Mouse (Mus musculus) heart, adult 2 months (tissue): Measurements from ENCODE around the gene Slc8a3. TPM values are rescaled to one million over a fixed set of nuclear protein-coding genes. Genes with fewer than 3 reads are reported as not detected.

Experiments
- DNase-seq, 2 experiments: peaks; one replicate each; pipeline ENCODE4 v3.0.0; 2021
- H3K27ac ChIP-seq: fragments of 200-600 bp; 2 replicates; pipeline ENCODE4 v1.8.1; 2022
- H3K27me3 ChIP-seq: fragments of 200-500 bp; 2 replicates; pipeline ENCODE4 v1.6.1; 2012; ENCODE audit warnings: mild to moderate bottlenecking, low read length, inconsistent platforms, mixed read lengths; ENCODE audit not compliant: control insufficient read depth, insufficient read depth
- H3K36me3 ChIP-seq: fragments of 200-500 bp; 2 replicates; pipeline ENCODE4 v1.6.1; 2012; ENCODE audit warnings: low read length, inconsistent platforms; ENCODE audit not compliant: control insufficient read depth, insufficient read depth
- H3K4me1 ChIP-seq: fragments of 200-500 bp; 2 replicates; pipeline ENCODE4 v1.6.1; 2011; ENCODE audit warnings: low read length; ENCODE audit not compliant: control insufficient read depth, insufficient read depth
- H3K4me3 ChIP-seq: fragments of 200-600 bp; 2 replicates; pipeline ENCODE4 v1.8.1; 2022
- H3K79me2 ChIP-seq: fragments of 200-500 bp; replicated peaks from 2 replicates; pipeline ENCODE4 v1.6.1; 2012; ENCODE audit warnings: mild to moderate bottlenecking, inconsistent platforms, low read length, moderate library complexity, mixed read lengths; ENCODE audit not compliant: control insufficient read depth, insufficient read depth
- H3K9ac ChIP-seq: fragments of 200-500 bp; 2 replicates; pipeline ENCODE4 v1.6.1; 2012; ENCODE audit warnings: low read depth, mild to moderate bottlenecking, control low read depth, inconsistent platforms, low read length, mixed read lengths
- CTCF ChIP-seq: fragments of 200-600 bp; IDR thresholded peaks from 2 replicates; pipeline ENCODE4 v1.8.1; 2022; ENCODE audit warnings: antibody characterized with exemption, mild to moderate bottlenecking, moderate library complexity
- EP300 ChIP-seq: fragments of 200-500 bp; IDR thresholded peaks from 2 replicates; pipeline ENCODE4 v1.6.1; 2011; ENCODE audit warnings: low read depth, low read length, control low read depth; ENCODE audit not compliant: insufficient read depth
- POLR2A ChIP-seq: fragments of 200-500 bp; IDR thresholded peaks from 2 replicates; pipeline ENCODE4 v1.6.1; 2011; ENCODE audit warnings: mild to moderate bottlenecking, low read depth, low read length, control low read depth; ENCODE audit not compliant: insufficient read depth
- WGBS: fragments of 180-500 bp; shearing (Covaris S2); methylation state at CpG from one replicate; pipeline ENCODE4 v1.1.7; 2018; 5-methylcytosine and 5-hydroxymethylcytosine counted together
- intact Hi-C: fragments of 180-260 bp; cut with DNase I; formaldehyde crosslinking; loops from one replicate; pipeline ENCODE4 v1.15.1; 2025
- polyA plus RNA-seq: library from polyadenylated mRNA; depleted of rRNA; stranded (reverse); fragments of >200 nt; gene quantifications from 2 replicates; pipeline ENCODE4 v1.2.3, GENCODE M21; 2012
- total RNA-seq, 2 experiments: library from RNA; stranded (reverse); gene quantifications; 2 replicates each; pipeline ENCODE4 v1.2.3; 2021

The Slc8a3 gene
- total and polyA plus RNA-seq, 3 experiments = 0.08 to 0.18 TPM; not detected in 1

DNA sequence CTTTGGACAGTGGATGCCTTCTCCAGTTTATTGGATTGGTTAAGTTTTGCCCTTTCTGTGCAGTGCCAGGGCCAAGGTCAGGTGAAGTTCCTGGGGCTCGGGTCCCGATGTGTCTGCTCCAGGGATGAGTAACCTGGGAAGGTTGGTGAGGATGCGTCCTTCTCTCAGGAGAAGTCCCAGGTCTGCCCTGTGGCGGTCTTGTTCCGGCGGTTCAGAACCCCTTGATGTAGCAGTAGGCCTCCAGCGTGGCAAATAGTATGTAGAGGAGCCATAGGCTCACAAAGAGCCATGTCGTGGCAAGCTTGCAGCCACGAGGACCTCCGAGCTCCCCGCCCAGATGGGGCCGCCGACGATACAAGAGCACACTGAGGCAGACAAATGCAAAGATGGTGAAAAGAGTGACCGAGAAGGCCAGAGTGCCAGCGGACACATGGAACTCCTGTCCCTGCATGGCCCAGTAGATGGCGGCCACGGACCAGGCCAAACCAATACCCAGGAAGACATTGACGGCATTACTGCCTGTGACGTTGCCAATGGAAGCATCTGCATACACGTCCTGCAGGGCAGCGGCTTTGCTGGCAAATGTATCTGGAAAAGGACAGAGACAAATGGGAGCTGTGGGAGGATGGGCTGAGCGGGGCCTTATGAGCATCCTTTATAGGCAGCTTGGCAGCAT is 133.6 kb downstream of the Slc8a3 start:
- Histone ChIP-seq H3K9ac (no peak overlapping the region), H3K27ac (no peak overlapping the region), H3K4me1 (no peaks in the 10 kb centered on the region), H3K36me3 (no peaks in the 10 kb centered on the region), H3K79me2 (no peaks in the 10 kb centered on the region), H3K4me3 (no peak overlapping the region), H3K27me3 (no peaks in the 10 kb centered on the region)
- intact Hi-C loops = loop anchor here (1.0 kb wide), 1 partner anchor 203 kb away; no protein-coding TSS in a partner anchor
- TF ChIP-seq POLR2A = no peak
- TF ChIP-seq EP300 = 0 out of 2 replicates have a peak, but pooled peaks have one; percentile 21
- peak; percentile 77 for TF ChIP-seq CTCF
- WGBS = 37% methylated on average over 23 of the region's 23 CpGs
- peak; percentile 30 to 51 for DNase-seq

DNA sequence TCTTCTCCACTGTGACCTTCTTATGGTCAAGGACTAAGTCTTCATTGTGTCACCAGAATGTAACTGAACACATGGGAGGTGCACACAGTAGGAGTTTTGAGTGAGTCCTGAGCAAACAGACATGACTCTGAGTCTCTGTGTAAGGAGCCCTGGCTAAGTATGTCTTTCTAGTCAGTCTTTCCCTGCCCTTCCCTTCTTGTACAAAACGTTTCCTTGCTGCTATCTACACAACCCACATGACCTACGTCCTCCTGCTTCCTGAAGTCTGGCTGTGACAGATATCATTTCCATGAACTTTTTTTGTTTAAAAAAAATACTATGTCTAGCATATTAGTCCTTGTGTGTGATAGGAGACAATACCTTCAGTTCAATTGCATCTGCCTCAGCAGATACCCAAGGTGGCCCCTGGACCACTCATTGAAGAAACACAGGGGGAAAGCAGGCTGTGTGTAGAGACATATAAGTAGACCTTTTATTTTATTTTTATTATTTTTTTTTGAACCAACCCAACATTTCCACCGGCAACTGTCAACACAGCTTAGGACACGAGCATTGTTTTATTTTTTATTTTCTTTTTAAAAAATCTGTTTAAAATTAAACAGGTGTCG is 135.4 kb downstream of the Slc8a3 start:
- Histone ChIP-seq H3K4me1 (no peaks in the 10 kb centered on the region), H3K27ac (no peak overlapping the region), H3K79me2 (no peaks in the 10 kb centered on the region), H3K9ac (no peak overlapping the region), H3K27me3 (no peaks in the 10 kb centered on the region), H3K36me3 (no peaks in the 10 kb centered on the region), H3K4me3 (no peak overlapping the region)
- intact Hi-C loops = no loop called here
- TF ChIP-seq CTCF (no peak), POLR2A (no peak), EP300 (no peak)
- DNase-seq = no peak
- 39% methylated on average over 5 of the region's 5 CpGs for WGBS

DNA sequence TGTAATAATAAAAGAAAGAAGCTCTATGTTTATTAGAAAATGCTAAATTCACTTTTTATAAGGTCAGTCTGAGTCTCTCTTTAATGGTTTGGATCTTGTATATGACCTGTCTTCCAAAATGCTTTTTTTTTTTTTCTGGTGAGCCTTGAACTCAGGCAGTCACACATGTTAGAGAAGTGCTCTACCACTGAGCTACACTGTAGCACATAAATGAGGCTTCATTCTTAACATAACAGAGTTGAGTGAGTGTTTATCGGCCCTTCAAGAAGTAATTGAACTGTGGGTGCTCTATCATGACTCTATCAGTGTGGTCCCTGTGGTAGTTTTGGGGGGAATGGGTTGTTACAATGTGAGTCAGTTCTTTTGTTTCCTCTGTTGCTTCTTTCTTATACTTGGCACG is 139.0 kb downstream of the Slc8a3 start:
- Histone ChIP-seq H3K4me1 (no peaks in the 10 kb centered on the region), H3K36me3 (no peaks in the 10 kb centered on the region), H3K27me3 (no peaks in the 10 kb centered on the region), H3K27ac (no peak overlapping the region), H3K9ac (no peak overlapping the region), H3K4me3 (no peak overlapping the region), H3K79me2 (no peaks in the 10 kb centered on the region)
- no peak for TF ChIP-seq POLR2A
- no peak for TF ChIP-seq EP300
- TF ChIP-seq CTCF = no peak
- no peak for DNase-seq
- intact Hi-C loops = no loop called here
- 66% methylated on average over 2 of the region's 2 CpGs for WGBS

DNA sequence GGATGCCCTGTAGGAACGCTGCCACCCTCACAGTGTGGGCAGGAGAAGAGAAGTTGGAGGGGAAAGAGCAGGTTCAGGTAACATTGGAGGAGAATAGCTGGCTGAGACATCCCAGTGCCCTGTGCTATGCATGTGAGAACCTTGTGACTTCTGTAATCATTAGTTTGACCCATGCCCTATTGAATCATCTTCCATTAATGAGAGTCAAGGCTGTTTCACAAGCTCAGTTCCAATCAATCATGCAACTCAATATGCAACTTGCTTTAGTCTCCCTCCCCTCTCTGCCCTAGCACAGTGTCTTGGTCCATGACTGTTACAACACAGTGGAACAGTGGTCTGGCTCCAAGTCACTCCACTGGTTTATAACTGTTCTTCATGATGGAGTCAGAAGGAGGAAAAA is 143.3 kb downstream of the Slc8a3 start:
- intact Hi-C loops = no loop called here
- no peak for DNase-seq
- Histone ChIP-seq H3K27ac (no peak overlapping the region), H3K27me3 (no peaks in the 10 kb centered on the region), H3K79me2 (no peaks in the 10 kb centered on the region), H3K36me3 (no peaks in the 10 kb centered on the region), H3K4me3 (no peak overlapping the region), H3K9ac (no peak overlapping the region), H3K4me1 (no peaks in the 10 kb centered on the region)
- TF ChIP-seq EP300 (no peak), POLR2A (no peak), CTCF (no peak)
- WGBS = 81% methylated on average over 1 of the region's 1 CpGs

DNA sequence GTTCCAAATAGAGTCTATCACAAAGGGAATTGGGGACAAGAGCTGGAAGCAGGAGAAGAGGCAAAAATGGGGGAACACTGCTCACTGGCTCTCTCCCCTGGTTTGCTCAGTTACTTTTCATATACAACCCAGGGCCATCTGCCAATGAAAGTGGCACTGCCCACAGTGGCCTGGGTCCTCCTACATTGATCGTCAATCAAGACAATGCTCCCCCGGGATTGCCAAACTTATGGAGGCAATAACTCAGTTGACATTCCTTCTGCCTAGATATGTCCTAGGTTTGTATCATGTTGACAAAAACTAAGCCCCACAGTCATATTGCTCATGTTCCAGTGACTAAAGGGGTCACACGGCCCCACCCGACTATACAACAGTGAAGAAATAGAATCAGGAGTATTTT is 144.0 kb downstream of the Slc8a3 start:
- Histone ChIP-seq H3K4me1 (no peaks in the 10 kb centered on the region), H3K79me2 (no peaks in the 10 kb centered on the region), H3K9ac (no peak overlapping the region), H3K36me3 (no peaks in the 10 kb centered on the region), H3K27me3 (no peaks in the 10 kb centered on the region), H3K4me3 (no peak overlapping the region), H3K27ac (no peak overlapping the region)
- intact Hi-C loops = no loop called here
- no peak for DNase-seq
- TF ChIP-seq EP300 = no peak
- TF ChIP-seq CTCF = no peak
- TF ChIP-seq POLR2A = no peak
- 87% methylated on average over 4 of the region's 4 CpGs for WGBS

DNA sequence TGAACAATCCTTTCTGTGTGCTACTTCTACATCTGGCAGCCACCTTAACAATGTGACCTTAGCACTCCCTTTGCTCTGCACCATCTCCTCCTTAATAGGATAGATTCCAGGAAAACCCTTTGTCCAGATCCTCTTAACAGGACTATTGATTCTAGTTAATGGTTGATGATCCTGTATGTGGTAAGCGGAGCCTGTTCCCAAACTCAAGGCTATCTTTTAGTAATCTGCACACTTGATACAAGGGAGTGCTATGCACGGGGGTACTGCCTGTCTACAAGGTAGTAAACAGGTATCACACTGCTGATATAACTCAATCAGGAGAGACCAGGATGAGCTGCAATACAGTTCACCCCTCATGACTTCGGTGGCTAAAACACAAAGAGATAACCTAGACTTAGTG is 144.6 kb downstream of the Slc8a3 start:
- H3K4me3 ChIP-seq = no peak overlapping the region
- no peaks in the 10 kb centered on the region for H3K36me3 ChIP-seq
- no peak overlapping the region for H3K27ac ChIP-seq
- TF ChIP-seq POLR2A (no peak), EP300 (no peak), CTCF (no peak)
- no peak for DNase-seq
- no peaks in the 10 kb centered on the region for H3K27me3 ChIP-seq
- H3K4me1 ChIP-seq = no peaks in the 10 kb centered on the region
- H3K9ac ChIP-seq = no peak overlapping the region
- intact Hi-C loops = no loop called here
- WGBS = 63% methylated on average over 3 of the region's 3 CpGs
- no peaks in the 10 kb centered on the region for H3K79me2 ChIP-seq
